Mouse (Mus musculus): ENCODE measurements around the gene Fcer2a. TPM values are rescaled to one million over a fixed set of nuclear protein-coding genes. Genes with fewer than 3 reads are reported as not detected.
A peak's percentile ranks its signal among the peaks of the same experiment; 100 is the strongest.

Gene Fcer2a
- polyA plus RNA-seq, 1 experiment from 2014 or later = not detected

- DNase-seq = peak; percentile 90
- H3K27me3 ChIP-seq = no peaks in the 10 kb centered on the region
- WGBS (ENCODE audit: insufficient replicate concordance) = 1% methylated on average over 61 of the region's 61 CpGs
- peak within 1 kb of the TSS; percentile 95 for H3K9ac ChIP-seq
- no peaks in the 10 kb centered on the region for H3K9me3 ChIP-seq (replicated peaks)
- H3K27ac ChIP-seq = peak within 1 kb of the TSS; percentile 89
- peak within 1 kb of the TSS; percentile 92 for H3K4me3 ChIP-seq (replicated peaks)
- peaks cover 33% of the 10 kb centered on the region for H3K4me1 ChIP-seq (replicated peaks)
- peak; percentile 91 for ATAC-seq (ENCODE audit: low read depth)
- peaks cover 29% of the 10 kb centered on the region for H3K36me3 ChIP-seq
- peak within 1 kb of the TSS; percentile 80 for H3K4me2 ChIP-seq
Observed at GRCm38 (mm10) chr8:3676131-3676992, 17.6 kb downstream of the Fcer2a start, which contains the start of gene Trappc5. Gene Trappc5, plus strand, starts transcription at chr8:3676299.

DNA sequence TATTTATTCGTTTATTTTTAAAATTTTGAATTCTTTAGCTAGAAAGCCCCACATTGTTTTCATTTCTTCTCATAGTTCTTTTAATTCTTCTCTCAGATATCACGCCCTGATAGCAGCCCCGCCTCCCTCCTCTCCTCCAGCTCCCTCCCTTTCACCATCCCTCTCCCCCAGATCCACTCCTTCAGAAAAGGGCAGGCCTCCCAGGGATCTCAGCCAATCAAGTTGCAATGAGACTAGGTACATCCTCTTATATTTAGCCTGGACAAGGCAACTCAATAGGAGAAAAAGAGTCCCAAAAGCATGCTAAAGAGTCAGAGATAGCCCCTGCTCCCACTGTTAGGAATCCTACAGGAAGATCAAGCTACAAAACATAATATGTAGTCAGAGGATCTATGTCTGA is 19.3 kb downstream of the Fcer2a start:
- Histone ChIP-seq H3K9ac (no peak overlapping the region), H3K27ac (no peak overlapping the region), H3K4me1 (replicated peaks) (peaks cover 33% of the 10 kb centered on the region), H3K4me3 (replicated peaks) (no peak overlapping the region), H3K36me3 (peaks cover 12% of the 10 kb centered on the region), H3K9me3 (replicated peaks) (no peaks in the 10 kb centered on the region), H3K27me3 (no peaks in the 10 kb centered on the region), H3K4me2 (no peak overlapping the region)
- WGBS (ENCODE audit: insufficient replicate concordance) = 51% methylated on average over 3 of the region's 3 CpGs
- no peak for DNase-seq
- ATAC-seq (ENCODE audit: low read depth) = no peak

DNA sequence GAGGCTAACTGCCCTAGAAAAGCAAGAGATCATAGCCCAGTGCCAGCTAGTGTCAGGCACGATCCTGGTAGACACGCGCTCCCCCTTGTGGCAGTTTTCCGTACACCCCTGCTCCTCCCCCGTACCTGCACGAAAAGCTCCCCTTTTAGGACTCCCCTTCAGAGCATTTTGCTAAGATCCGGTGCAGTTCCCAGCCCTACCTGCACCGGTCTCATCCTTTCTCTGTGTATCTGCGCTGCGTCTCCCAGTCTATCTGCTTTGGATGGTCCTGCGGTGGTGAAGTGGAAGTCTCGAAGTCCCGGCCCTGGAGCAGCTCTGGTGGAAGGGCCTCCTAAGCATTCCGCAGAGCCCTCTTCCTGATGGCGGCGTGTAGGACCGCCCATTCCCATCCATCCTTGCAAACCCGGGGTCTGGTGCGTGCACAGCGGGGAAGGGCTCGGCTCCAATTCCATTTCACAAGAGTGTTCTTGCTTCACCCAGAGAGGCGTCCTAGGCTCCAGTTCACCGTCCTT is 21.9 kb downstream of the Fcer2a start, which contains the start of gene Fcor:
Fcor (minus strand) TSS at position 383 of the 512 bp plus-strand sequence.
- H3K9me3 ChIP-seq (replicated peaks) = no peaks in the 10 kb centered on the region
- ATAC-seq (ENCODE audit: low read depth) = peak; percentile 57
- H3K4me2 ChIP-seq = peak within 1 kb of the TSS; percentile 70
- peak within 1 kb of the TSS; percentile 63 for H3K9ac ChIP-seq
- H3K36me3 ChIP-seq = no peaks in the 10 kb centered on the region
- peak; percentile 68 for DNase-seq
- H3K4me3 ChIP-seq (replicated peaks) = peak within 1 kb of the TSS; percentile 58
- under 1% methylated on average over 23 of the region's 23 CpGs for WGBS (ENCODE audit: insufficient replicate concordance)
- H3K27ac ChIP-seq = no peak within 1 kb of the TSS
- no peaks in the 10 kb centered on the region for H3K27me3 ChIP-seq
- peaks cover 16% of the 10 kb centered on the region for H3K4me1 ChIP-seq (replicated peaks)

DNA sequence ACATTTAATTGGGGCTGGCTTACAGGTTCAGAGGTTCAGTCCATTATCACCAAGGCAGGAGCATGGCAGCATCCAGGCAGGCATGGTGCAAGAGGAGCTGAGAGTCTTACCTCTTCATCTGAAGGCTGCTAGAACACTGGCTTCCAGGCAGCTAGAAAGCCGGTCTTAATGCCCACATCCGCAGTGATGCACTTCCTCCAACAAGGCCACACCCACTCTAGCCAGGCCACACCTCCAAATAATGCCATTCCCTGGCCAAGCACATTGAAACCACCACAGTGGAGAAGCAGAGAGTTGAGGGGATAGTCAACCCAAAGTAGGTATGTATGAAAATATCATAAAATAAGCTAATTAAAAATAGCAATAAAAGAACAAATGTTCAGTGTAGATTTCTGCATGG is 23.6 kb downstream of the Fcer2a start:
- H3K9ac ChIP-seq = no peak overlapping the region
- H3K27me3 ChIP-seq = no peaks in the 10 kb centered on the region
- H3K36me3 ChIP-seq = no peaks in the 10 kb centered on the region
- ATAC-seq (ENCODE audit: low read depth) (no peak), DNase-seq (no peak)
- H3K27ac ChIP-seq = no peak overlapping the region
- H3K9me3 ChIP-seq (replicated peaks) = no peaks in the 10 kb centered on the region
- H3K4me1 ChIP-seq (replicated peaks) = peaks cover 8% of the 10 kb centered on the region
- 37% methylated on average over 2 of the region's 2 CpGs for WGBS (ENCODE audit: insufficient replicate concordance)
- H3K4me2 ChIP-seq = no peak overlapping the region
- H3K4me3 ChIP-seq (replicated peaks) = no peak overlapping the region

DNA sequence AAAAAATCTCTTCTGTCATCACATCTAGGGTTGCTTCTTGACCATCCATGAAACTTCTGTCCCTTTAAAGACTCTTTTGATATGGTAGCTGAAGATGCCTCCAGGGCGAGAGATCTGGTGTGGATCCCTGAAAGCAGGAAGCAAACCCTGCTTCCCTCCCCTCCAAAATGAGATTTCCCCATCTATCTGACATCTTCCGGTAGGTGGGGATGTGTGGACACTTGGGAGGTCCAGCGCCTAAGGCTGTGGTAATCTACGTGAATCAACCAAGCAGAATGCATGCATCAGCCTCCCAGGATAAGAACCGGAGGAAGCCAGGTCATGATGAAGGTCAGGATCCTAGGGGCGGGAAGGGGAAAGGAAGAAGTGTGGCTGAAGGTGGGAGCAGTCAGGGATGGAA is 28.5 kb downstream of the Fcer2a start, which contains the start of gene Mcemp1:
Mcemp1 (plus strand) TSS at position 248 of the 400 bp plus-strand sequence.
- no peak within 1 kb of the TSS for H3K4me3 ChIP-seq (replicated peaks)

GRCm38 (mm10) chr8:3664405-3664804 is 29.6 kb downstream of the Fcer2a start:
- Histone ChIP-seq H3K4me3 (replicated peaks) (no peak overlapping the region), H3K4me2 (no peak overlapping the region), H3K36me3 (no peaks in the 10 kb centered on the region), H3K9me3 (replicated peaks) (no peaks in the 10 kb centered on the region), H3K27me3 (no peaks in the 10 kb centered on the region), H3K9ac (no peak overlapping the region), H3K4me1 (replicated peaks) (no peaks in the 10 kb centered on the region), H3K27ac (no peak overlapping the region)
- no peak for DNase-seq
- 21% methylated on average over 5 of the region's 5 CpGs for WGBS (ENCODE audit: insufficient replicate concordance)
- ATAC-seq (ENCODE audit: low read depth) = peak; percentile 65

More for the DNA sequence above, 28.5 kb downstream of the Fcer2a start, which contains the start of gene Mcemp1:
- DNase-seq (no peak), ATAC-seq (ENCODE audit: low read depth) (no peak)
- Histone ChIP-seq H3K9ac (no peak within 1 kb of the TSS), H3K4me2 (no peak within 1 kb of the TSS), H3K9me3 (replicated peaks) (no peaks in the 10 kb centered on the region), H3K27ac (no peak within 1 kb of the TSS), H3K36me3 (no peaks in the 10 kb centered on the region), H3K4me1 (replicated peaks) (no peaks in the 10 kb centered on the region), H3K27me3 (no peaks in the 10 kb centered on the region)
- 61% methylated on average over 6 of the region's 6 CpGs for WGBS (ENCODE audit: insufficient replicate concordance)

GRCm38 (mm10) chr8:3660889-3661288 is 33.1 kb downstream of the Fcer2a start:
- Histone ChIP-seq H3K27me3 (no peaks in the 10 kb centered on the region), H3K9ac (no peak overlapping the region), H3K27ac (no peak overlapping the region), H3K9me3 (replicated peaks) (no peaks in the 10 kb centered on the region), H3K4me3 (replicated peaks) (no peak overlapping the region), H3K4me2 (no peak overlapping the region), H3K36me3 (no peaks in the 10 kb centered on the region), H3K4me1 (replicated peaks) (no peaks in the 10 kb centered on the region)
- WGBS (ENCODE audit: insufficient replicate concordance) = 41% methylated on average over 8 of the region's 8 CpGs
- ATAC-seq (ENCODE audit: low read depth) = no peak
- DNase-seq = no peak

GRCm38 (mm10) chr8:3656725-3657381 is 37.1 kb downstream of the Fcer2a start:
- 22% methylated on average over 7 of the region's 7 CpGs for WGBS (ENCODE audit: insufficient replicate concordance)
- H3K4me2 ChIP-seq = no peak overlapping the region
- H3K9ac ChIP-seq = no peak overlapping the region
- 0 out of 2 replicates have a peak, but pooled peaks cover 4% of the 10 kb centered on the region for H3K27me3 ChIP-seq
- no peaks in the 10 kb centered on the region for H3K9me3 ChIP-seq (replicated peaks)
- ATAC-seq (ENCODE audit: low read depth) (no peak), DNase-seq (no peak)
- H3K4me3 ChIP-seq (replicated peaks) = no peak overlapping the region
- H3K36me3 ChIP-seq = no peaks in the 10 kb centered on the region
- no peaks in the 10 kb centered on the region for H3K4me1 ChIP-seq (replicated peaks)
- H3K27ac ChIP-seq = no peak overlapping the region

DNA sequence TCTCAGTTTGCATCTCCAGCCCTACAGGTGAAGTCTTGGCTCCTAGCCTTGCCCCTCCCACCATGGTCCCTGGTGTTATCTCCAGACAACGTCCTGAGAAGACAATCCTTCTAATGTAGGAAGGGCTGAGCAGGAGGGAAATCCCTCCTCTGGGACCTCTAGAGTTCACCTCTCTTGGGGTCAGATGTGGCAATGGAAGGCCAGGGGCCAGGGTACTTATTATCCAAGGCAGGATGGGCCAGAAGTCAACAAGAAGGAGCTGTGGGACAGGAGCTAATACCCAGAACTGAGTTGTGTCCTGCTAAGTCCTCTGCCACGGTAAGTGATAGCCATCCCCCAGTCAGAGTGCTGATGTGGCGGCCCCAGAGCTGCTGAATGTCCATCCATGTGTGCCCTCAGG is 38.4 kb downstream of the Fcer2a start, which contains the start of gene Retn:
Retn (plus strand) TSS at position 245 of the 400 bp plus-strand sequence.
- ATAC-seq (ENCODE audit: low read depth) (no peak), DNase-seq (no peak)
- WGBS (ENCODE audit: insufficient replicate concordance) = 39% methylated on average over 3 of the region's 3 CpGs

GRCm38 (mm10) chr8:3654726-3655508 is 39.1 kb downstream of the Fcer2a start:
- no peak for DNase-seq
- H3K9ac ChIP-seq = no peak overlapping the region
- WGBS (ENCODE audit: insufficient replicate concordance) = 66% methylated on average over 11 of the region's 11 CpGs
- no peaks in the 10 kb centered on the region for H3K36me3 ChIP-seq
- ATAC-seq (ENCODE audit: low read depth) = no peak
- H3K4me2 ChIP-seq = no peak overlapping the region
- H3K27me3 ChIP-seq = 0 out of 2 replicates have a peak, but pooled peaks cover 4% of the 10 kb centered on the region
- H3K9me3 ChIP-seq (replicated peaks) = no peaks in the 10 kb centered on the region
- H3K4me3 ChIP-seq (replicated peaks) = no peak overlapping the region
- H3K27ac ChIP-seq = no peak overlapping the region
- H3K4me1 ChIP-seq (replicated peaks) = no peaks in the 10 kb centered on the region

More for the DNA sequence above, 38.4 kb downstream of the Fcer2a start, which contains the start of gene Retn:
- no peak within 1 kb of the TSS for H3K4me3 ChIP-seq (replicated peaks)
- no peak within 1 kb of the TSS for H3K9ac ChIP-seq
- H3K9me3 ChIP-seq (replicated peaks) = no peaks in the 10 kb centered on the region
- no peaks in the 10 kb centered on the region for H3K4me1 ChIP-seq (replicated peaks)
- H3K27ac ChIP-seq = no peak within 1 kb of the TSS
- H3K36me3 ChIP-seq = no peaks in the 10 kb centered on the region
- H3K27me3 ChIP-seq = 0 out of 2 replicates have a peak, but pooled peaks cover 4% of the 10 kb centered on the region
- no peak within 1 kb of the TSS for H3K4me2 ChIP-seq
